Mouse (Mus musculus): ENCODE measurements around the gene Trappc1.

GRCm38 (mm10) chr11:69368356-69369214, 44.8 kb downstream of the Trappc1 start:
- TF ChIP-seq CTCF (IDR thresholded peaks at IDR 0.05; ENCODE audit: low read depth) (0 out of 2 replicates have a peak, but pooled peaks have one; percentile 1), EP300 (optimal IDR thresholded peaks at IDR 0.05) (no peak)

Data from stomach, postnatal 0 days (tissue).